Mouse (Mus musculus): ENCODE data around the gene Hal.
"Not testable (repeated sequence)": the region's sequence is repeated elsewhere in the genome, so short reads cannot be mapped to it uniquely, and the experiment has no call there.

Gene Hal

DNA sequence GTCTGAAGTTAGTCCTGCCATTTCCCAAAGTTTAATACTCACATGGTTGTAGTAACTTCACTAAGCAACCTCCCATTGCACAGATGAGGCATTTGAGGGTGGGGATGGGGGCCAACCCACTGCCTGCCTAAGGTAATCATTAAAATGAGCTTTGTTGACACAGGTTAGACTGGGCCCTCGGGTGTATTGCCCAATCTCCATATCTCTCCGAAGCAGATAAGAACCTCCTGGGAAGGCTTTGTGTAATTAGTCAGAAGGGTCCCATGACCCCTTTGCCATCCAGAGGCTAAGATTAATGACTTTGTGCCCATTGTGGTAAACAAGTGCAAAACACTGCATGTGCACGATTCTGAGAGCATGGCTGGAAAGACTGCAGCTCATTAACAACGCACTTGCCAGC lies 29.2 kb downstream of the Hal start:
- DNase-seq (ENCODE audit: low spot score), result no peak

DNA sequence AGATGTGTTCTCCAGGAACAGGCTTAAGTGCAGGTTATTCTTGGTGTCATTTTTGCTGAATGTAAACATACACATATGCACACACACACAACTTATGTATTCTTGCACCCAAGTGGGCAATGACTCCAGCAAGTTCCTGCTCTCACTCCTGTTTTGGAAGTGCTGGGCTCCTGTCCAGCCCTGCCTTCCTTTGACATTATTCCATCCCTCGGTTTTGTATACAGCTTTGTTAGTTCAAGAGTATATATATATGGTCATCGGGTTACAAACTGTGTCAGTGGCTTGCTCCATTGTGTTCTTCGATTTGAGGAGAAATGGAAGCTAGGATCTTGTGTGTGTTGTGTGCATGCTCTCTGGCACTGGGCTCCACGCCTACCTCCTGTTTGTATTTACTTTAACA lies 29.6 kb downstream of the Hal start:
- DNase-seq (ENCODE audit: low spot score), result no peak

DNA sequence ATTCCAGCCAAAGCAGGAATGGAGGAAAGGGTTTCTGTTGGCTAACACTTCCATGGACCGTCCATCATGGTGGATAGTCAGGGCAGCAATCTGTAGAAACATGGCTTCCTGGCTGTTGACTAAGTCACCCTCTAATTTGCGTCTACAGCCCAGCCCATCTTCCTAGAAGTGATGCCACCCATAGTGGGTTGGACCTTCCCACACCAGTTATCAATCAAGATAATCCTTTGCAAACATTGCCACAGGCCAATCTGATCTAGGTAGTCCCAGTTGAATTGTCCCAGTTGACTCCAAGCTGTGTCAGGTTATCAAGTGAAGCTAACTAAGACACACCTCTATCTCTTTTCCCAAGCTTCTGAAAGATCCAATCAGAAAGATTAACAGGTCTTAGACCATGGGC lies 30.1 kb downstream of the Hal start:
- DNase-seq (ENCODE audit: low spot score), result no peak

DNA sequence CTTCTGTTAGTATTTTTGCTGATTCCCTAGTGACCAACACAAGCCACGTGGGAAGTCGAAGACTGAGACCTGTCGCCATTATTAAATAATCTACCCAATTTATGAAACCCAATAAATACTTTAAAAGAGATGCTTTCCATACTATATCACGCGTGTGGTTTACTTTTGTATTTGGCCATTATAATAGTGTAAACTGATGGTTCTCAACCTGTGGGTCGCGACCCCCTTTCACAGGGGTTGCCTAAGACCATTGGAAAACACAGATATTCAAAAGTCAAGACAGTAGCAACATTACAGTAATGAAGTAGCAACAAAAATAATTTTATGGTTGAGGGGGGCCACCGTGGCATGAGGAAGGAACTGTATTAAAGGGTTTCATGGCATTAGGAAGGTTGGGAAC lies 30.6 kb downstream of the Hal start:
- no peak for DNase-seq (ENCODE audit: low spot score)

DNA sequence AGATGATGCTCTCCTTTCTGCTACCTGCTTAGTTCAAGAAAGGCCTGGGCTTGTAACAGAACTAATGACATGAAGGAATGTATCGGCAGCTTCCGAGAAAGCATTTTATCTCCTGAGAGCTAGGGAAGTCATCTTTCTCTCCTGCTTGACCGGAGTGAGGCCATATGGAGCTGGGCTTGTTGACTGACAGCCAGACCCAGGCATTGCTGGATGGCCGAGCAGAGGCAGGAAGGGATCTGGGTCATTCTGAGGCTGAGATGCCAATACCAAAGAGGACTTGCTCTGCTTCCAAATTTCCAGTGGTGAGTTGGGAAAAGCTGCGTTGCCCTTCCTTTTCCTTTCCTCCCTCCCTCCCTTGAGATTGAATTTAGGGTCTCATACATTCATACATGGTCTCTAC lies 31.2 kb downstream of the Hal start:
- no peak for DNase-seq (ENCODE audit: low spot score)

DNA sequence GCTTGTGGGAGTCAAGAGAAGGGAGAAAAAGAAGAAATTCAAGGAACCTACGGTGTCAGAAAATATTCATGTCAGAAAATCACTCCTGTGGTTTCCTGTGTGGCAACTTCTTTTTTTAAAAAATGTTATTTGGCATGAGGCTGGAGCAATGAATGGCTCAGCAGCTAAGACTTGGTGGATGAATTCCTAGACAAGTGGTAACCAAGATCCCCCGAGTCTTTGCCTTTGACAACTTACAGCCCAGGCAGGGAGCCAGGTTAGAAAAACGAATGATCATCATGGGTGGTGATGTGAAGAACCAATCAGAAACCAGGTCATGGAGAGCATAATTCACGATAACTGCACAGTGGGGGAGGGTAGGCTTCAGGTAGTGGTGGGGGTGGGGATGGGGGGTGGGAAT lies 32.4 kb downstream of the Hal start:
- DNase-seq (ENCODE audit: low spot score), result no peak

DNA sequence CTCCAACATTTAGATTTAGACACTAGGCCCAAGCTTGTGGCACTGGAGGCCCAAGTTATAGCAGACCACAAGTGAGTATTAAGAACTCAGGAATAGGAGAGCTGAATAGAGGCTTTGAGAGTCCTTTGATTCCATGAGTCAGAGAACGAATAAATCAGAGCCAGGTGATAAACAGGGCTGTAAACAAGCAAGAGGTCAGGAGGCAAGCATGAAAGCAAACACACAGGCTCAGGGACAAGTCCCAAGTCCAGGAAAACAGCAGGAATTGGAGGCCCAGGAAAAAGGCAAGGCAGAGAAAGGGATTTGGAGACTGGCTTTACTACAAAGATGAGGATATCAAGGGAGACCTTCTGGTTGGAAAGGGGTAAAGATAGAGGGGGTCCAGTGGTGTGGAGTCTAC lies 36.8 kb downstream of the Hal start:
- DNase-seq (ENCODE audit: low spot score), result no peak

DNA sequence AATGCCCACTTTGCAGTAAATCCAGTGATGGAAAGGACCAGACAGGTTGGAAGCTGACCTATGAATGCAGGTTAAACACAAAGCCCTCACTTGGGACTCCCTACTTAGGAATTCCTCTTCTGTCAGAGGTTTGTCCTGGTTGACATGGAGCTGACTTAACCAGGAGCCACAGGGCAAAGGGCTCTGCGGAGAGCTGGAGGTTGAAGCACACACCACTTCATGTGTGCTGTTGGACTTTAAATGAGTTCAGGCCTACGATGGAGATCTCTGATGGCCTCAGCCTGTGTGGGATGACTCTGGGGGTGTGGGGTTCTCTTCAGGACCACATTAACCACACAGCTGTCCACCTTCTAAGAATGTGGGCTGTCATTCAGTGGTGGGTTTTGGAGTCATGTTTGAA lies 49.7 kb downstream of the Hal start:
- DNase-seq (ENCODE audit: low spot score), result no peak

DNA sequence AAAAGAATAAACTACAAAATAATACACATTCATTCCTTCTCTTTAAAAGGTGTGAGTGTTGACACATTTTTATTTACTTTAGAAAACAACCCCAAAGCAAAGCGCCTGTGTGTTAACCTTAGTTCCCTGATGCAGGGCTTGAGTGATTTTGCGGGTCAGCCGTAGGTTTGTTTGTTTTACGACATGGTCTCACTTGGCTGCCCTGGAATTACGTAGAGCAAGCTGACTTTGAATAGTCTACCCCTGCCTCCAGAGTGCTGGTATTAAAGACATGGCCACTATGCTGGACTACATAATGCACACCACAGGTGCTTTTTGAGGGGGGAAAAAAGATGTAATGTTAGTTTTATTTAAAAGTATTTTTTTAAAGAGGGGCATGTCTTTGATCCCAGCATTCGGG lies 50.2 kb downstream of the Hal start:
- DNase-seq (ENCODE audit: low spot score), result no peak

DNA sequence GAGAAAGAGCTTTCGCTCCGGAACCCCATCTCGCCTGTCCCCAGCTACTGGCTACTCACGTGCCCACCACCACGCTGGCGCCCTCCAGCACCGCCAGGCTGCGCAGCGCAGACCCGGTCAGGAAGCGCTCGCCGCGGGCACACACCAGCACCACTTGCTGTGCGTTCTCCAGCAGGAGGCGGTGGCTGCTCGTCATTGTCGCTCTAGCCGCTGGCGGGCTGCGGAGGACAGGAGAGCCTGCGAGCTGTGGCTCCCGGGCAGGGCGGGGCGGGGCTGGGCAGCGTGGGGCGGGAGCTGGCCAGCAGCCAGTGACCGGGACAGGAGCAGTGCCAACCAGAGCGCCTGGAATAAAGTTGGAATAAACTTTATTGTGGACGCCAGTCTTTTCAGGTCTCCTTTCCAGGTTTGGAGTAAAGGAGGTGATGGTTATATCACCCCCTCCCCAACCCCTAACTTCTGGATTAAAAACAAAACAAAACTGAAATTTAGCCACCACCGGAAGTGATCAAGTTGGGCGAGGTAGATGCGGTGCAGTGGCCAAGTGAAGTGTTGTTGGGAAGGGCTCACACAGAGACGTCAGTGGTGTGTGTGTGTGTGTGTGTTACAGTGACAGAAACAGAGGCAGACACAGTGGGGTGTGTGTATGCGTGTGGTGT lies 51.3 kb downstream of the Hal start, which contains the start of gene Amdhd1:
TSS of gene Amdhd1 (minus strand) at position 259 of the 656 bp plus-strand sequence.
- peak; percentile 85 for DNase-seq (ENCODE audit: low spot score)

DNA sequence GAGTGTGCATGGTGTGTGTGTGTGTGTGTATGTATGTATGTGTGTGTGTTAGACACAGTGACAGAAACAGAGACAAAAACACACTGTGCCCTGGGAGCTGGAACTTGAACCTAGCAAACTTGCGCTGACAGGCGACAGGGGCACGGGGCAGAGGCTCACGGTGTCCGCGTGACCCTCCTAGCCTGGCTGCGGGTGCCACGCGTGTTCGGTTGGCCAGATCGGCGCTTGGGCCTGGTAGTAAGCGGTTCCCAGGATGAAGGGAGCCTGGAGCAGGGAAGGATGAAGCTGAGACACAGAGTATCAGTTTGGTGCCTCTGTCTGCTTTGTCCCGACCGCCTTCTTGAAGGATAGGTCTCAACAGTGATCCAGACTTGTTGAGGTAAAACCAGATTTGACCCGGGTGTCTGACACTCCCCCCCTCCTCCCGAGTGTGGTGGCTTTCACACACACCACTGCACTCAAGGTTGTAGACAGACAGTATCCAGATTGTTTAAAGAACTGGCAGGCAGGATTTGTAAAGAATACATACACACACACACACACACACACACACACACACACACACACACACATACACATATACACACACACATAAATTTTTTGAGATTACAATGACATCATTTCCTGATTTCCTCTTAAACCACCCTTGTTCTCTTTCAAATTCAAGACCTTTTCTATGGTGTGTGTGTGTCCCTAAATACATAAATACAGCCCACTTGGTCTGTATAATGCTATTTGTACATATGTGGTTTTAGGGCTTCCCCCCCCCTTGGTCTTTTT lies 52.1 kb downstream of the Hal start, which contains the start of gene Ccdc38:
TSS of gene Ccdc38 (plus strand) at position 202 of the 780 bp plus-strand sequence.
- peak; percentile 12 for DNase-seq (ENCODE audit: low spot score)

DNA sequence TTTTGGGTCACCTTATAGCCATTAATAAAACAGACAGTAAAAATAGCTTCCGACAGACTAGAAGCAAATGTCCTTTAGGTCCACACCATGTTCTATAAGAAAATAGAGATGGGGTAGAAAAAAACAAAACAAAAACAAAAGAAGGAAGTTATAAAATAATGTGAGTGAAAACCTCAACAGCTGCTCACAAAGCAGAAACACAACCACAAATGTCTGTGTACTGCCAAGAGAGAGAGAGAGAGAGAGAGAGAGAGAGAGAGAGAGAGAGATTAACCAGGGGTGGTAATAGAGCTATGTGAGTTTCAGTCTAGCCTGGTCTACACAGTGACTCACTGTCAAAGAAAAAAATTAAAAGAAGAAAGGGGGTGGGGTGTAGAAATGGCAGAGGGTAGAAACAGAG lies 53.0 kb downstream of the Hal start:
- DNase-seq (ENCODE audit: low spot score), result no peak

DNA sequence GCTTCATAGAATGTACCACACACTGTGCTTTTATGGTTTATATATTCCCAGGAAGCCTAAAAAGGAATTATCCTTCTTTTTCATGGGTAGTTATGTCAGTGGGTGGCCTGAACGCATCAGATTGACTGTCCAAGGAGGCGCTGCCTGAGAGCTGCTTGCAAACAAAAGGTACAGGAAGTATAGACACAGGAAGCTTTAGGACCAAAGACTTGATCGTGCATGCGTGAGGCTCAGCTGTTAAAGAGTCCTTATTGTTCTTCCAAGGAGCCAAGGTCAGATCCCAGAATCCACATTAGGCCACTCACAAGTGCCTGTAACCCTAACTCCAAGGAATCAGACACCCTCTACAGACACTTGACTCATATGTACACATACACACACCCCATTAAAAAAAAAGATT lies 53.8 kb downstream of the Hal start:
- DNase-seq (ENCODE audit: low spot score), result no peak

DNA sequence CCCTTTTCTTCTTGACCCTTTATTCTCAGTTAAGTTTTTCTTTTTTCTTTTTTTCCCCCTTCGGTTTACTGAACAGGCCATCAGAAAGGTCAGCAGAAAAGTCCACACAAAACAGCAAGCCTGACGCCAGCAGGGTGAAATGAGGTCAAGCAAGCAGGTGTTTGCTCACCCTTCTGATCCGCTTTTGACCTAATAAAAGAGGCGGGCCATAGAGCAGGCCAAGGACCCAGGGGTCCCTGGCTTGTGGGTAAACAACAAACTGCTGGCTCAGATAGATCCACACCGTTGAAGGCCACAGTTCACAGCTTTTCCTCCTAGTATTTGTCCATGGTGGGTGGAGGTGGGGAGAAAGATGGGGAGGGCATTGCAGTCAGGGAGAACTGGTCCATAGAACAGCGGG lies 54.6 kb downstream of the Hal start:
- DNase-seq (ENCODE audit: low spot score), result no peak

DNA sequence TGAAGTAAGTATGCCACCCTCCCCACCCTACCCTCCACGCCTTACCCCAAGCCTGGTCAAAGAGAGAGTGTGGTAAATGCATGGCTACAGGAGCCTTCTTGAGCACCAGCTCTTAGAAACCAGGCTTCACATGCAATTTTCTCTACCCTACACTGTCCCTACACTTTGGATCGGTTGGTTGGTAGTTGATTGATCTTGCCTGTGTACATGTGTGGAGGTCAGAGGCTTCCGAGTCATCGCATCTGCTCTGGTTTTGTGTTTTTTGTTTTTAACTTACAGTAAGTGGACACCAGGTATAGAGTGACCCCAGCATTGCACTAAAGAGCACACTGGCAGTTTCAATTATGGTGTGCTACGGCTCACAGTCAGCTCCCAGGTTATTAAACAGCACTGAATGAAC lies 55.6 kb downstream of the Hal start:
- no peak for DNase-seq (ENCODE audit: low spot score)

DNA sequence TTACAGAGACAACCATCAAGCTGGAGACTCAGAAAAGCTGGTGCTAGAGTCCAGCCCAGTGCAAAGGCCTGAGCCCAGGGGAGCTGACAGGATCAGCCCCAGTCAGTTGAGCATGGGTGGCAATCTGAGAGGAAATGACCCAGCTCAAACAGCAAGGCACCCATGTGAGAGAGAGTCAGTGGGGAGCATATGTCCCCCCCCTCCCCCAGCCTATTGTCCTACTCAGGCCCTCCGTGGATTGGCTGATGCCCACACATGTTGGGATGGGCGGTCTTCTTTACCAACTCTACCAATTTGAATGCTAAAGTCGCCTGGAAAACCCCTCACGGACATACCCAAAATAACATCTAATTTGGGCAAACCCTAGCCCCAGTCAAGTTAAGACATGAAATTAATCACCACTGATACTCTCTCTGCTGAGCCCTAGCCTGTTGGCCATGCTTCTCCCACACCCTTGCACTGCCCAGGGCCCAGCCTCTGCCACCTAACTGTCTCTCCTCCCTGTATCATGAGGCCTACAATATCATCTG lies 59.2 kb downstream of the Hal start:
- no peak for DNase-seq (ENCODE audit: low spot score)

DNA sequence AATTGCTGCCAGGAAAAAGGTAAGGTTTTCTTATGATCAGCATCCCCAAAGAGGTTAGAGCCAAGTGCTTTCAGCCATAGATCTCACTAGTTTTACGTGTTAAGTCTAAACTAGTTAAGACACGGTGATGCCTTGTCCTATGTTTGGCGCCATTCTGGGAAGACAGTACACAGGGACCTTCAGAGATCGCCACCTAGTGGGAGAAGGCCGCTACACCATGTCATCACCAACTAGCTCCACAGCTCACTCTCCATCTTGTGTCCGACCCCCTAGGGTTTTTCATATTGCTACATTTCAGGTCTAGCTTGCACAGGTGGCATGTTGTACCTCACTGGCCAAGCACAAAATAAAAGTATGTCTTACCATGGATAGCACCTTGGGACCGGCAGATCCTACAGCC lies 60.4 kb downstream of the Hal start:
- DNase-seq (ENCODE audit: low spot score), result peak; percentile 68

DNA sequence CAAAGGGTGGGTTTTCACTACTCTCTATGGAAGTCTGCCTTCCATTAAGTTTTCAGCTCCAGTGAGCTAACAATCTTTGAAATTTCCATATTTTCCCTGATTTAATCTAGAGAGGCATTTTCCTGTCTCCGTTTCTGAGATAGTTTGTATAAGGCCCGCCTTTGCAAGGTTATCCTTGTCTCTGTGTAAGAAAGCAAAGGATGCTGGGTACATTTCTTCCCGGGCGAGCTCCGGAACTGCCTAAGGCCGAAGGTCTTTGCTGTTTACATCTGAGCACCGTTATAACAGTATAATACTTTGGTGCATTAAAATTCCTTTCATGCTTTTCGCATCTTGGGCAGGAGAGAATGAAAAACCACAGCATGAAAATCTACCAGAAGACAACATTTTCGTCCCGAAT lies 61.3 kb downstream of the Hal start:
- no peak for DNase-seq (ENCODE audit: low spot score)

DNA sequence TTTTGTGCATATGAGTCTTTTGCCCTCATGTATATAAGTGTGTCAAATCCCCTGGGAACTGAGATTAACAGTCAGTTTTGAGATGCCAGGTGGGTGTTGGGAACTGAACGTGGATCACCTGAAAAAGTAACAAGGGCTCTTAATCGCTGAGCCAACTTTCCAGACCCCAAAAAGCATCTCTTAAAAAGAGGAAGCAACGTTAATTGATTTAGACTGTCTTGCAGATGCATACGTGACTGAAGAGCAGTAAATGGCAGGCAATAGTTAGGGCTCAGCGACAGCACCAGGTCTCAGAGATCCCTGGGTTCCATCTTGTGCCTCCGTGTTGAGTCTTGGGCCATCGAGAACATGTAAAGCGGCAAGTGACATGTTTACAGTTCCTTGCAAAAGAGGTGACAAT lies 64.0 kb downstream of the Hal start:
- DNase-seq (ENCODE audit: low spot score), result no peak

DNA sequence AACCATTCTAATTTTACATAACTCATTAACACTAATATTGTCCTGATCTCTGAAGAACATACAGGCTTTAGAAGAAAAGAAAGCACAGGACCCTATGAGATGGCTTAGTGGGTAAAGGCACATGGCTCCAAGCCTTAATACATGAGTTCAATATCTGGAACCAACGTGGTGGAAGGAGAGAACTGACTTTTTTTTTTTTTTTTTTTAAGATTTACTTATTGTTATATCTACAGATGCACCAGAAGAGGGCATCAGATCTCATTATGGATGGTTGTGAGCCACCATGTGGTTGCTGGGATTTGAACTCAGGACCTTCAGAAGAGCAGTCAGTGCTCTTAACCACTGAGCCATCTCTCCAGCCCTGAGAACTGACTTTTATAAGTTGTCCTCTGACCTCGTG lies 69.4 kb downstream of the Hal start:
- not testable (repeated sequence) for DNase-seq (ENCODE audit: low spot score)

DNA sequence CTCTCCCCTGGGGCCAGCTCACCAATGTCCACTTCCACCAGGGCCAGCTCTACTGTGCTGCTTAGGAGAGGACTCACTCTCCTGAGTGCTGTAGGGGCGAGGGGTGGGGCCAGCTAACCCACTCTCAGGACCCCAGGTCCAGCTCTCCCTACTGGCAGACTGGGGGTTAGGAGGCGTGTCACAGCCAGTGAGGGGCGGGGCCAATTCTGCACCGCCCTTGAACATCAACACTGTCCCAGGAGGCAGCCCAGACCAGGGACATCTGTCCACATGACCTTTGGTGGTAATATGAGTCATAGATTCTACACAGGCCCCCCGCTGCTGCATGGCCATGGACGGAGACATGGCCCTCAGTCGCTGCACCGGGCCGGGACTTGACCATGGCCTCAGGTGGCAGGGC lies 71.2 kb downstream of the Hal start:
- DNase-seq (ENCODE audit: low spot score), result no peak

DNA sequence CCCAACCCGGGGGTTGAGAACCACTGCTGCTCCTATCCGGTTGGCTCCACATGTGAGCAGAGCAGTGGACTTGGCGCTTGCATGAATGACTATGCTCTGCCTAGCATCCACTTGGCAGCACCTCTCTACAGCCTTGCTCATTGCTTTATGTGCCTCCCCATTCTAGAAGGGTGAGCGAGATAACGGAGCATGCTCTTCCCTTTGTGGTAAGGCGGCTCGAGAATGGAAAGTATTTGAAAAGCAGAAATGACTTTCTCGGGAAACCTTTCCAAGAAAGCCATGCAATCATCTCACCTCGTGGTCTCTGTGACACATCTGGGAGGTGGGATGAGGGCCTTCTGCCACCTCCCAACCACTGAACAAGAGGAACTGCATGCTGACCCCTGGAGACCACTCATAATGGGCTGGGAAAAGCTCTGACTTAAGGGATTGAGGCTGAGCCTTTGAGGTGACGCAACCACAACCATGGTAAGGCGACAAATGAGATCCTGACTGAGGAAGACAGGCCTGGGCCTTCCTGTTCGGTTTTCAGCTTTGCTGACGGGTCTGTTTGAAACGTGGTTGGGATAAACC lies 76.0 kb downstream of the Hal start:
- no peak for DNase-seq (ENCODE audit: low spot score)

DNA sequence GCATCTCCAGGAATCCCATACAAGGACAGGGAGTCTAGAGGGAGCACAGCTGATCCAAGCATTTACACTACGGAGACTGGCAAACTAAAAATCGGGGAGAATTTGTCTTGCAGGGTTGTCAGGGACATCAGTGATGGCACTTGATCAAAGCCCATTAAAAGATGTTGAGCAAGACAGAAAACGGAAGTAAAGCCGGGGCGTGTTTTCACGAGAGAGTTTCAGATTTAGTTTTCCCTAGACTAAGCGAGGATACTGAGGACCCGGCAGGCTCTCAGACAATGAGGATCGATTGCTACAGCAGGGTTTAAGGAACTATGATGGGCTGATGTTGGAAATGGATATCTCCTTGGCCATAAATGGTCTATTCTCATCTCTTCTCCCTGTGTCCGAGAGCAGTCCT lies 78.5 kb downstream of the Hal start:
- no peak for DNase-seq (ENCODE audit: low spot score)
